Comparison of ENCODE assay signal across 20 mouse cellular contexts in genomic region chr4:23880007-23880406, GRCm38 (mm10).
DNase-seq lines count a peak whose midpoint lies in the region; ATAC-seq and TF ChIP-seq lines count a peak whose summit lies in the region.
"Had no signal": no experiment of that assay in that cellular context is flagged by ENCODE, and none has a peak within 500 bp of the region (broad histone marks: within the 10 kb centered on the region; RNA-seq: fewer than 3 reads in every experiment).

No protein-coding gene starts in this region.

- H3K27ac ChIP-seq in cerebellum, adult 2 months (ENCODE audit: insufficient read depth, low read length): no peak overlapping the region
- H3K27ac ChIP-seq in forebrain, embryonic 14.5 days (ENCODE audit: low read depth, low read length): no peak overlapping the region
- no peak overlapping the region for H3K27ac ChIP-seq in forebrain, embryonic 11.5 days (ENCODE audit: low read depth, low read length)
- H3K27ac ChIP-seq in midbrain, postnatal 0 days (ENCODE audit: low read depth, low read length): no peak overlapping the region
- no peak overlapping the region for H3K27ac ChIP-seq in midbrain, embryonic 15.5 days
- H3K27ac ChIP-seq: embryonic facial prominence, embryonic 13.5 days; hindbrain, embryonic 10.5 days; midbrain, embryonic 13.5 days; stomach, embryonic 15.5 days had no signal

- TF ChIP-seq CTCF in cerebellum, adult 2 months (IDR thresholded peaks at IDR 0.05; ENCODE audit: borderline replicate concordance, insufficient read depth, low read depth, low read length): no peak
- TF ChIP-seq CTCF in midbrain, postnatal 0 days (IDR thresholded peaks at IDR 0.05): no peak

- TF ChIP-seq POLR2A in cerebellum, adult 2 months (IDR thresholded peaks at IDR 0.05; ENCODE audit: borderline replicate concordance, insufficient read depth, low read length): no peak

- H3K4me2 ChIP-seq in forebrain, embryonic 14.5 days (ENCODE audit: low read length): no peak overlapping the region
- H3K4me2 ChIP-seq in forebrain, embryonic 11.5 days (ENCODE audit: low read depth, low read length, severe bottlenecking): no peak overlapping the region
- no peak overlapping the region for H3K4me2 ChIP-seq in midbrain, postnatal 0 days (ENCODE audit: low read depth, low read length, poor library complexity, severe bottlenecking)
- H3K4me2 ChIP-seq in midbrain, embryonic 15.5 days: no peak overlapping the region
- H3K4me2 ChIP-seq: embryonic facial prominence, embryonic 13.5 days; liver, embryonic 11.5 days; midbrain, embryonic 13.5 days; stomach, embryonic 15.5 days had no signal

- no peaks in the 10 kb centered on the region for H3K27me3 ChIP-seq in cerebellum, adult 2 months (ENCODE audit: control insufficient read depth, insufficient read depth, low read length)
- H3K27me3 ChIP-seq in forebrain, embryonic 14.5 days (replicated peaks; ENCODE audit: control insufficient read depth, insufficient read depth, low read length): no peaks in the 10 kb centered on the region
- no peaks in the 10 kb centered on the region for H3K27me3 ChIP-seq in forebrain, embryonic 11.5 days (ENCODE audit: control insufficient read depth, insufficient read depth, low read length)
- H3K27me3 ChIP-seq in midbrain, postnatal 0 days (ENCODE audit: insufficient read depth, low read length): no peaks in the 10 kb centered on the region
- no peaks in the 10 kb centered on the region for H3K27me3 ChIP-seq in midbrain, embryonic 15.5 days (replicated peaks)
- H3K27me3 ChIP-seq: embryonic facial prominence, embryonic 13.5 days; midbrain, embryonic 13.5 days; stomach, embryonic 15.5 days had no signal

- H3K4me1 ChIP-seq in cerebellum, adult 2 months (ENCODE audit: control insufficient read depth, insufficient read depth, low read length): no peaks in the 10 kb centered on the region
- H3K4me1 ChIP-seq in forebrain, embryonic 14.5 days (ENCODE audit: control insufficient read depth, insufficient read depth, low read length): no peaks in the 10 kb centered on the region
- no peaks in the 10 kb centered on the region for H3K4me1 ChIP-seq in forebrain, embryonic 11.5 days (replicated peaks; ENCODE audit: control insufficient read depth, insufficient read depth, low read length)
- H3K4me1 ChIP-seq in midbrain, postnatal 0 days (ENCODE audit: insufficient read depth, low read length): no peaks in the 10 kb centered on the region
- no peaks in the 10 kb centered on the region for H3K4me1 ChIP-seq in midbrain, embryonic 15.5 days
- H3K4me1 ChIP-seq: embryonic facial prominence, embryonic 13.5 days; hindbrain, embryonic 10.5 days; midbrain, embryonic 13.5 days; stomach, embryonic 15.5 days had no signal

- no peak overlapping the region for H3K9ac ChIP-seq in forebrain, embryonic 14.5 days (ENCODE audit: low read length)
- H3K9ac ChIP-seq in forebrain, embryonic 11.5 days (ENCODE audit: low read length): no peak overlapping the region
- no peak overlapping the region for H3K9ac ChIP-seq in midbrain, postnatal 0 days (replicated peaks; ENCODE audit: low read length, poor library complexity, severe bottlenecking)
- H3K9ac ChIP-seq in midbrain, embryonic 15.5 days: no peak overlapping the region
- H3K9ac ChIP-seq: embryonic facial prominence, embryonic 13.5 days; midbrain, embryonic 13.5 days; stomach, embryonic 15.5 days had no signal

- no peak overlapping the region for H3K4me3 ChIP-seq in cerebellum, adult 2 months (replicated peaks; ENCODE audit: insufficient read depth, low read depth, low read length)
- H3K4me3 ChIP-seq in forebrain, embryonic 14.5 days (ENCODE audit: low read depth, low read length): no peak overlapping the region
- no peak overlapping the region for H3K4me3 ChIP-seq in forebrain, embryonic 11.5 days (ENCODE audit: low read depth, low read length)
- no peak overlapping the region for H3K4me3 ChIP-seq in midbrain, postnatal 0 days (ENCODE audit: low read depth, low read length)
- H3K4me3 ChIP-seq in midbrain, embryonic 15.5 days: no peak overlapping the region
- H3K4me3 ChIP-seq: embryonic facial prominence, embryonic 13.5 days; hindbrain, embryonic 10.5 days; midbrain, embryonic 13.5 days; myocyte; stomach, embryonic 15.5 days had no signal

- ATAC-seq in forebrain, embryonic 14.5 days: peak; percentile 57; the same call in 1 of the 2 replicates
- ATAC-seq in forebrain, embryonic 11.5 days (replicated peaks; ENCODE audit: low FRiP score): no peak
- ATAC-seq in midbrain, postnatal 0 days (ENCODE audit: low FRiP score): no peak
- ATAC-seq in midbrain, embryonic 15.5 days (replicated peaks): no peak
- ATAC-seq: midbrain, embryonic 13.5 days had no signal

- no peaks in the 10 kb centered on the region for H3K9me3 ChIP-seq in forebrain, embryonic 14.5 days (replicated peaks; ENCODE audit: control insufficient read depth, low read length)
- no peaks in the 10 kb centered on the region for H3K9me3 ChIP-seq in forebrain, embryonic 11.5 days (ENCODE audit: control insufficient read depth, low read length)
- H3K9me3 ChIP-seq in midbrain, postnatal 0 days (ENCODE audit: low read length): no peaks in the 10 kb centered on the region
- no peaks in the 10 kb centered on the region for H3K9me3 ChIP-seq in midbrain, embryonic 15.5 days
- H3K9me3 ChIP-seq: embryonic facial prominence, embryonic 13.5 days; hindbrain, embryonic 10.5 days; midbrain, embryonic 13.5 days; stomach, embryonic 15.5 days had no signal

- 7% methylated on average over 7 of the region's 7 CpGs for WGBS in cerebellum, adult 2 months
- WGBS in forebrain, embryonic 14.5 days: 54% methylated on average over 7 of the region's 7 CpGs
- 91% methylated on average over 7 of the region's 7 CpGs for WGBS in forebrain, embryonic 11.5 days
- 79% methylated on average over 7 of the region's 7 CpGs for WGBS in midbrain, postnatal 0 days
- 83% methylated on average over 7 of the region's 7 CpGs for WGBS in midbrain, embryonic 15.5 days

- H3K36me3 ChIP-seq in forebrain, embryonic 14.5 days (ENCODE audit: control insufficient read depth, insufficient read depth, low read length): no peaks in the 10 kb centered on the region
- H3K36me3 ChIP-seq in forebrain, embryonic 11.5 days (ENCODE audit: control insufficient read depth, insufficient read depth, low read length): no peaks in the 10 kb centered on the region
- H3K36me3 ChIP-seq in midbrain, postnatal 0 days (ENCODE audit: insufficient read depth, low read length): no peaks in the 10 kb centered on the region
- H3K36me3 ChIP-seq in midbrain, embryonic 15.5 days (replicated peaks): no peaks in the 10 kb centered on the region
- H3K36me3 ChIP-seq: embryonic facial prominence, embryonic 13.5 days; hindbrain, embryonic 10.5 days; midbrain, embryonic 13.5 days; stomach, embryonic 15.5 days had no signal

- peak; percentile 8 to 12 for DNase-seq in cerebellum, adult 2 months
- DNase-seq in cerebellum, adult 11 months: no peak
- DNase-seq in forebrain, embryonic 14.5 days (ENCODE audit: low spot score): peak; percentile 45
- DNase-seq in forebrain, embryonic 11.5 days (ENCODE audit: low spot score): no peak
- peak; percentile 31 for DNase-seq in midbrain, postnatal 0 days (ENCODE audit: low spot score)
- DNase-seq in retina, postnatal 1 day: no peak
- DNase-seq: gastrocnemius, postnatal 36 days; kidney, adult 8-10 months; kidney, postnatal 36 days; lung, adult 18-20 months; lung, postnatal 14 days; right cerebral cortex, postnatal 14 days; thymus, adult 2 months had no signal

Comparison
In these comparisons a context has a peak if more than half of its experiments do, and no peak if none do; other contexts are left out.
1. DNase-seq: peak in cerebellum, adult 2 months (2 of 2), forebrain, embryonic 14.5 days (single experiment) and midbrain, postnatal 0 days (single experiment); none in cerebellum, adult 11 months (single experiment), forebrain, embryonic 11.5 days (single experiment) and retina, postnatal 1 day (single experiment).